Mouse (Mus musculus) adrenal gland, adult 18-20 months (tissue): ENCODE measurements around the gene Mphosph6. TPM values are rescaled to one million over a fixed set of nuclear protein-coding genes. Genes with fewer than 3 reads are reported as not detected.

Source experiments
- DNase-seq, 2 experiments: peaks; one replicate each; pipeline ENCODE4 v3.0.0; 2021 to 2022; ENCODE audit warnings: low spot score in 2 of 2
- total RNA-seq, 2 experiments: library from RNA; stranded (reverse); gene quantifications; 1 replicate in 1 of 2; 2 replicates in 1 of 2; pipeline ENCODE4 v1.2.3; 2021

The Mphosph6 gene
- total RNA-seq, 2 experiments from 2014 or later, result 13.2 to 16.9 TPM

- DNase-seq, result no peak
Measured at GRCm38 (mm10) chr8:117771115-117771836, 30.5 kb downstream of the Mphosph6 start.

GRCm38 (mm10) chr8:117768971-117769370, 32.8 kb downstream of the Mphosph6 start:
- no peak for DNase-seq

- DNase-seq, result no peak
Measured at GRCm38 (mm10) chr8:117765947-117766346, 35.8 kb downstream of the Mphosph6 start.

DNA sequence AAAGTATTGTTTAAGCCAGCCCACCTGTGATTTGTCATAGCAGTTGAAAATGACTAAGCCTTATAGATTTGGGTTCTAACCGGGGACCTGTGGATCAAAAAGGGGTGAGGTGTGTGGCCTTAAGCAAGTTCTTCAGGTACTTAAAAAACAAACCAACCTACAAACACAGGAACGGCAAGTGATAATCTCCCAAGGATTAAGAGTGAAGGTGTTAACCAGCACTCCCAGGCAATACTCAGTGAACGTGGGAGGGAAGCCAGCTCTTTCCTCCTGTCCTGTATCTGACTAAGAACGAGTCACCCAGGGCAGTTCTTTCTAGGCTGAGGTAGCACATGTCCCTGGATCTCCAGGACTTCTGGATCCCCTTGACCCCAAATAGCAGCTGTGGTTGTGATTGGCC, 37.1 kb downstream of the Mphosph6 start:
- no peak for DNase-seq

GRCm38 (mm10) chr8:117762776-117763175, 39.0 kb downstream of the Mphosph6 start:
- DNase-seq, result no peak

DNA sequence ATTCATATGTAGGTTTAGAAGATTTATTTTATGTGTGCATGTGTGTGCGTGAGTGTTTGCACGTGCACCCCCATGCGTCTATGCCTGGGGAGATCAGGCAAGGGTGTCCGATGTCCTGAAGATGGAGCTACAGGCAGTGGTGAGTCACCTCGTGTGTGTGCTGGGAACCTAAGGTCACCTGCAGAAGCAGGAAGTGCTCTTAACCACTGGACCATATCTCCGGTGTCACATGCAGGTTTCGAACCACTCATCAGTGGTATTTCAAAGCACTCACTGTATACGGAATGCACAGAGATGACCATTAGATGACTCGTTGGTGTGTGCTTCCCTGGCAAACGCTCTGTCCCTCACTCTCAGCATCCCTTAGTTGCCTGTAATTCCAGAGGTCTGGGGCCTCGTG, 43.8 kb downstream of the Mphosph6 start:
- no peak for DNase-seq

- DNase-seq, result no peak
Measured at GRCm38 (mm10) chr8:117749436-117749835, 52.3 kb downstream of the Mphosph6 start.

GRCm38 (mm10) chr8:117747886-117748730, 53.6 kb downstream of the Mphosph6 start:
- DNase-seq, result no peak

- DNase-seq, result no peak
Measured at GRCm38 (mm10) chr8:117747428-117747827, 54.3 kb downstream of the Mphosph6 start.

GRCm38 (mm10) chr8:117746651-117747050, 55.1 kb downstream of the Mphosph6 start:
- DNase-seq, result no peak

DNA sequence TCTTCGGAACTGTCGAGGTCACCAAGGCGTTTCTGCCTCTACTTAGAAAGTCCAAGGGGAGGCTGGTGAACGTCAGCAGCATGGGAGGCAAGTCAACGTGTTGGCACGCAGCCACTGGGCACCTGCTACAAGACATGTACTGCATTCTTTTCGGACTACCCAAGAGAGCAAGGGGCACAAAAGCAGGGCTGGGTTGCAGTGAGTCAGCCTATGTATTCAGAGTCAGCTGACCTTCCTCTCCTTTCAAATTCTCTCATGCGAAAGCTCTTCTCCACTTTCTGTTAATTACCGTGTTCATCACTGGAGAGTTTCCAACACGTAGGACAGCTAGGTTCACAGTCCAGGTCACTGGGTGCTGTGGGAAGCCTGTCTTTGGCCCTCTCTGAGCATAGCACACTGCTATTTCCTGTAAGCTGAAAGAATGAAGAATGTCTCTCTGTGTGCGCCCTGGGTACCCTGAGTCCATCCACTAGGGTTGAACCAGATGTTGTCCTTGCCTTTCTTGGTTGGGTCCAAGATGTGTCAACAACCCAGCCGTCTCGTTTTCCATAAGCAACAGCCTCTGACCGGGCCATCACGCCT, 59.2 kb downstream of the Mphosph6 start:
- no peak for DNase-seq

Other genes with a start within 250 kb of the Mphosph6 start
- gene Sdr42e1, start 128.3 kb downstream of the Mphosph6 start, total RNA-seq, result 1 to 10 TPM; 1.7 to 3.6 TPM
- gene Hsd17b2, start 100.0 kb downstream of the Mphosph6 start, total RNA-seq, result not detected